Mouse (Mus musculus) frontal cortex, adult 2 months (tissue): ENCODE results near the gene Ssh2. TPM values are rescaled to one million over a fixed set of nuclear protein-coding genes. Genes with fewer than 3 reads are reported as not detected.
"Not testable (repeated sequence)": the region's sequence is repeated elsewhere in the genome, so short reads cannot be mapped to it uniquely, and the experiment has no call there.

ENCODE experiments used
- DNase-seq, 2 experiments: peaks; one replicate each; pipeline ENCODE4 v3.0.0; 2022; ENCODE audit warnings: low spot score in 1 of 2; ENCODE audit errors: extremely low spot score in 1 of 2
- polyA plus RNA-seq: library from polyadenylated mRNA; depleted of rRNA; stranded (reverse); fragments of >200 nt; gene quantifications from 2 replicates; pipeline ENCODE4 v1.2.3, GENCODE M21; 2012

Gene Ssh2
- polyA plus RNA-seq, 1 experiment: 15.6 TPM

- DNase-seq: peak in 1 of 2 experiments; percentile 10
These were observed 659 bp downstream of the Ssh2 start for GRCm38 (mm10) chr11:77216761-77217130.

DNA sequence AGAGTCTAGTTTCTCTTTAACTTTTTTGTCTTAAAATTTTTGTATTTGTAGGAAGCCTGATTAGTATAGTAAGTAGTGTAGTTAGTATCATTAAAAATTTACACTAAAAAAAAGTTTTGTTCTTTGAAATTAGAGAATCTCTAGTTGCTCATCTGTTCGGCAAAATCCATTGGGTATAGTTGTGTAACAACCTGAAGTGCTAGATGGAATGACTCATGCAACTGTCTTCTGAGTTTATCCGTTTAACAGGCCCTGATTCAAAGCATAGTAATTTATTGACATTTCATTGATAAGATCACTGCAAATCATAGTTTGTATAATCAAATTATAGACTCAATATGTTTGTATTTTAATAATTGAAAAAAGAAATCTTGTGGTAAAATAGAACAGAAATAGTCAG is 14.7 kb downstream of the Ssh2 start:
- DNase-seq: no peak

- no peak for DNase-seq
These were observed 15.4 kb downstream of the Ssh2 start for GRCm38 (mm10) chr11:77231514-77231913.

DNA sequence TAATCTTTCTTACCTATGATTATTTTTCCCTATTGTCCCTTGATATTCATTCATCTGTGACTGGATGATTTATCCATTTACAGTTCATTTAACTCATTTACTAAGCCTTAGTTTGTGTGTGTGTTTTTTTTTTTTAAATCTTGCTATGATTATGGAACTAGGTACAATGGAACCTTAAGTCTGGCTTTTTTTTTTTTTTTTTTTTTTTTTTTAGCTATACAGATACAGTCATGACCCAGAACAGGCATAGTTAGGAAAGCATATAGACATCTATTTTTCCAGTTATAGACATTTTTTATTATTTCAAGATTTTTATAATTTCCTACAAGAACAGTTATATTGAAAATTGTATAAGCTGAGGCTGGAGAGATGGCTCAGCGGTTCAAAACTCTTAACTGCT is 19.2 kb downstream of the Ssh2 start:
- no peak for DNase-seq

- no peak for DNase-seq
These were observed 23.7 kb downstream of the Ssh2 start for GRCm38 (mm10) chr11:77239658-77240345.

DNA sequence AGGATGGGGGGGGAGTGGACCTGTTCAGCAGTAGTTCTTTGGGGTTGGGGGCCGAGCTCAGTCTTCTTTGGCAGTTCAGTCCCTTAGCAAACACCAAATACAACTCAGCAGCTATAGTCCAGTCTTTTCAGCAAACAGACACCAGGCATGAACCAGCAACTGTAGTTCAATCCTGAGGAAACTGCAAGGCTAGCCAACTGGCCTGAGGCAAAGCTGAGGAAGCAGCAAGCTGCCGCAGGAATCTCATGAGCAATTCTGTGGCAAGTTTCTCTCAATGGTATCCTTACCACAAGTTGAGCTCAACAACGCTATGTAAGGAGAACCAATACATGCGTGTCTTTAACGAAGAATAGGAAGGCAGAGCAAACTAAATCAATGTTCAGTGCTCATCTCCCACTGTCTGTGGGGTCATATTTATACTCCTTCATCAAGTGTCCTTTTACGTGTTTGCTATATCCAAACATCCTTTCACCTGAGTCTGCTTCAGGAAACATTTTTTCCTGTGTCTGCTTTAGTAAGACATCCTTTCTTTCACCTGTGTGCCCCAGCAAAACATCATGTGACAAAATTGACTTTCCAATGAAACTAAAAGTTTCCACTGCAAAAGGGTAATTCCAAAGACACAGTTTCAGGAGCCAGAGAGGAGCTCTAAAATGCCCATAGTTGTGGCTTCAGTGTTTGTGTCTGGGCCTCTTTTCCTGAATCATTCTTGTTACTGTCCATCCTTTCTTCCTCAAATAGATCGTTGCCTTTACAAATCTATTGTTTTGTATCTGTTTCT is 24.6 kb downstream of the Ssh2 start:
- DNase-seq: no peak

DNA sequence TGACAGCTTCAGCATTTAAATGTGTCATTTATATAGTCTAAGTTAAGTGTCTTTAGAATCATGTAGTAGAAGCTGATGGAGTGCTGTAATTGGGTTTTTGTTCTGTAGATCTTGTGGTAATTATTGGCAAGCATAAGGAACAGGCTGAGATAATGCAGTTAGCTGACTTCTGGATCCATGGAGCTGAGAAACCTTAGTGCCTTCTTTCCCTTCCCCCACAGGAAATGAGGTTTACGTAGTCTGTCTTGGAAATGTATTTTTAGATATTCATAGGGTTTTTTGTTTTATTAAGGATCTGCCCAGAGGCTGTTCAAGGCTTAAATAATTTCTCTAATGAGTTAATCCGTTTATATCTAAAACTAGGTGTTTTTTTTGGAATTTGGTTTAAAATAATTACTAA is 26.8 kb downstream of the Ssh2 start:
- no peak for DNase-seq

DNA sequence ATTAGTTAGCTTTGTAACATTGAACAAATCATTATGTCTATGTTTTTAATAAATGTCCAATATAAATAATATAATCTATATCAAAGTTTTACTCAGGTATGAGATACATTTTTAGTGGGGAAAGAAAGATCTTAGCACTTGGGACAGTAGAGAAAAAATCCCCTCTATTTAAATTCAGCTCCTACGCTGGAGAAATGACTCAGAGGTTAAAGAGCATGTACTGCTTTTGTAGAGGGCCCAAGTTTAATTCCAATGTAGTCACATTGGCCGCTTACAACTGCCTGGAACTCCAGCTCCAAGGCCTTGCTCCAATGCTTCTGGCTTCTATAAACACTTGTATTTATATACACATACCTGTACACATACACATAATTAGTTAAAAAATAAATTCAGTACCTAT is 36.7 kb downstream of the Ssh2 start:
- no peak for DNase-seq

- no peak for DNase-seq
These were observed 43.4 kb downstream of the Ssh2 start for GRCm38 (mm10) chr11:77259441-77259840.

- DNase-seq: peak; percentile 11 to 61
These were observed 51.3 kb downstream of the Ssh2 start for GRCm38 (mm10) chr11:77267401-77267800.

GRCm38 (mm10) chr11:77276000-77276399 is 59.9 kb downstream of the Ssh2 start:
- DNase-seq: no peak

DNA sequence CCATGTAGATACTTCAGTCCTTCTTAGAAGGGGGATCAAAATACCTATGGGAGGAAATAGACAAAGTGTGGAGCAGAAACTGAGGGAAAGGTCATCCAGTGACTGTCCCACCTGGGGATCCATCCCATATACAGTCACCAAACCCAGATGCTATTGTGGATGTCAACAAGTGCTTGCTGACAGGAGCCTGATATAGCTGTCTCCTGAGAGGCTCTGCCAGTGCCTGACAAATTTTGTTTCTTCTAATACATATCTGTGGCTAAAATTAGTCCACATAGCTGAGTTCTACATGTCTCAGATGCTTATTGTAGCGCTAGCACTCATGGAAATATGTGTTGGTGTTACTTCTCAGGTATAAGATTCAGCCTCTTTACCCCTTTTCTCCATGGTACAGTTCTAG is 62.5 kb downstream of the Ssh2 start:
- DNase-seq: not testable (repeated sequence)

DNA sequence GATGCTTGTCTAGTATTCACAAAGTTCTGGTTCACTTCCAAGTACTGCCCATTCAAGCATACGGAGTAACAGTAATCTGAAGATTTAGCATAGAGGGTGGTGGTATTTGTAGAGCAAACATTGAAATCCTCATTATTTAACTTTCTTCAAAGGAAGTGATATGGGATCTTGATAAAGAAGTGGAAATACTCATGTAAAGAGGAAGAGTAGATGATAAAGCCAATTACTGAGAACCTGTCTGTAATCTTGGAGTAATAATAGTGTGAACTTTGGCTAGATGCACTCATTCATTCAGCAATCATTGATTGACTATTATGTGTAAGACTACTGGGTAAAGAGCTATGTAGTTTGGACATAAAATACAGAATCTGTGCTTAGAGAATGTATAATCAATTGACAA is 64.1 kb downstream of the Ssh2 start:
- DNase-seq: no peak

DNA sequence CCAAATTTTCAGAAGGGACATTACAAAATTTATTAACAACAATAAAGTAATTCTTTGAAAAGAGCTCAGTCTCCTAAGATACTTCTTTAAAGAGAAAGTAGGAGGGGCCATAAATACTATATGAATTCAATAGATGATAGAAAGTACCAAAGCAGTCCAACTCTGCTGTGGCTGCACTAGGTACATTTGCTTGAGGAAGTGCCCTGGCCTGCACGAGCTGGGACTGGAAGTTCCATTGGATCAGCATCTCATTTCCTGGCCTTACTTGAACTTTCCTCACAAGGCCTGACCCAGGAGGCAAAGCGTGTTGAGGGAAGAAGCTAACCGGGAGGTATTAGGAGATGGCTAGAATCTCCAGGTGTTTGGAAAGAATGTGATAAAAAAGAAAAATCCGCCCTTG is 75.4 kb downstream of the Ssh2 start:
- no peak for DNase-seq

DNA sequence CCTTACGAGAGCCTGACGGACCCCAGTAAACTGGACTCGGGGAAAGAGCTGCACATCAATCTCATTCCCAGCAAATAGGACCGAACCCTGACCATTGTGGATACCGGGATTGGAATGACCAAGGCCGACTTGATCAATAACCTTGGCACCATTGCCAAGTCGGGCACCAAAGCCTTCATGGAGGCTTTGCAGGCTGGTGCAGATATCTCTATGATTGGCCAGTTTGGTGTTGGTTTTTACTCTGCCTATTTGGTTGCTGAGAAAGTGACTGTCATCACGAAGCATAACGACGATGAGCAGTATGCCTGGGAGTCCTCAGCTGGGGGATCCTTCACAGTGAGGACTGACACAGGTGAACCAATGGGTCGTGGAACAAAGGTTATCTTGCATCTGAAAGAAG is 77.6 kb downstream of the Ssh2 start:
- not testable (repeated sequence) for DNase-seq

DNA sequence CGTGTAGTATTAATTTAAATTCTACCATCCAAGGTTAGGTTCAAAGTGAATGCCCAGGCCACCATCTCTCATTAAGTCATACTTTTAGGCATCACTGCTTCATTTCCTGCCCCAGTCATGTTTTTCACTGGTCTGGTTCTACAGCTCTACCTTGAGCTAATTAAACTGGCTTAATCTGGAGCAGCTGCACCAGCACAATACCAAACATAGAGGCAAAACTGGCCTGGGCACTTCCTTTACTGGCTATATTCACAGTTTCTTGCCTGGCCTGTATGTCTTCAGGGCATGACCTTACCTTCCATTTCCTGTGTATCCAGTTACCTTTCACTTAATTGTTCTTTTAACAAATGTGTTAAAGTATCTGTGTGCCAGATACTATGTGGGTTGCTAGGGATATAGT is 81.2 kb downstream of the Ssh2 start:
- DNase-seq: no peak

GRCm38 (mm10) chr11:77307205-77307604 is 91.1 kb downstream of the Ssh2 start:
- DNase-seq: no peak

- peak in 1 of 2 experiments; percentile 79 for DNase-seq
These were observed 92.4 kb downstream of the Ssh2 start for GRCm38 (mm10) chr11:77308533-77308932.

GRCm38 (mm10) chr11:77317721-77318477 is 101.8 kb downstream of the Ssh2 start:
- peak in 1 of 2 experiments; percentile 55 for DNase-seq

GRCm38 (mm10) chr11:77318478-77319118 is 102.5 kb downstream of the Ssh2 start:
- DNase-seq: no peak

DNA sequence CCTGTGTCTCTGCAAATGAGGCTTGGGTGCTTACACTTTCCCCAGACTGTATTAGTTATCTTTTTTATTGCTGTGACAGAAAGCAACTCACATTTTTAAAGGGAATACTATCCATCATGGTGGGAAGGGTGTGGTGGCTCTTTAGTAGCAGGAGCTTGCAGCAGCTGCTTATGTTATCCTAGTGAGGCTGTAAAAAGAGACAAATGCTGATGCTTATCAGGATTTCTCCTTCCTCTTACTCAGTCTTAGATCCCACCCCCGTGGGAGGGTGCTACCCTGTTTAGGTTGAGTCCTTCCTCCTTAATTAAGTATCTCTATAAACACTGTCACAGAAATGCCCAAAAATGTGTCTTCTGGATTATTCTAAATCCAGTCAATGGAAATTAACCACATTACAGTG is 105.1 kb downstream of the Ssh2 start:
- DNase-seq: no peak
